Mouse (Mus musculus) liver, embryonic 14.5 days (tissue): ENCODE results near the gene Dram2.

Experiments used
- CTCF ChIP-seq: IDR thresholded peaks from 2 replicates; pipeline ENCODE4 v1.5.1; 2016; ENCODE audit warnings: antibody characterized with exemption, low read depth, control low read depth
- EP300 ChIP-seq: IDR thresholded peaks from 2 replicates; pipeline ENCODE4 v1.6.1; 2016; ENCODE audit warnings: antibody characterized with exemption, low read depth

GRCm38 (mm10) chr3:106544721-106545316, 2.8 kb upstream of the Dram2 start:
- no peak for TF ChIP-seq EP300
- no peak for TF ChIP-seq CTCF
